Mouse (Mus musculus) 3T3-L1 (cell line): ENCODE results near the gene Tbc1d8b.
A peak's percentile ranks its signal among the peaks of the same experiment; 100 is the strongest.

Source experiments
- DNase-seq: peaks from one replicate; pipeline ENCODE4 v3.0.0-alpha.2; 2015; ENCODE audit warnings: low read depth, low spot score

The Tbc1d8b gene

DNA sequence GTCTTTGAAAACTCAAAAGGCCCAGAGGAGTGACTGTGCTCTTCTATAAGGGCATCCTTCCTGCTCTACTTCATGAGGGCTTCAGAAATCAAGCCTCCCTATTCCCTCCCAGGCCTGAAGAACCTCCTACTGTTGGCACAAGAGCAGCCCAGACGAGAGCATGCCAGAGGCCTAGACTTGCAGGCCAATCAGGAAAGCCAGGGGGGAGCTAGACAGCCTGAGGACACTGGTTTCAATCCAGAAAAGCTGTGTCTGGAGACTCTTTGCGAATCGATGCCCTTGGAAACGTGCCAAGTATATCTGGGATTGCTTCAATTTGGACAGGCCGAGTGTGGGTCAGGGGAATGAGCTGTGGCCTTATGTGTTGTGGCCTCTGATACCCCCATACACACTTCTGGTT is 94.6 kb downstream of the Tbc1d8b start:
- DNase-seq: peak; percentile 6

DNA sequence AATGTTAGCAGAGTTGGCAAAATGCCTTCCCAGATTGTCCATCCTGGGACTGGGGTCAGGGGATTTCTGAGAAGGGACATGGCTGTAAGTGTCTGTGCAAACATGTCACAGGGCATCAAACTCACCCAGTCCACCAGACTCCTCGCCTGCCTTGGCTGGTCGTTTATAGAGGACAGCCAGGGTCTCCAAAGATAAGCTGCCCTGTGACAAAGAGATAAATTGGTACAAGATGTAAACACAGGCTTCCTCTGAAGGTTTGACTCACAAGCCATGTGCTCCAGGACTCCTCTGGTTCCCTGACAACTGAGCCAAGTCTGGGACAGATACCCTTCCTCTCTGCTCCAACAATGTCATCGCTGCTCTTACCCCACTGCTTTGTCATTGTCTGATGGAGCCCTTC is 96.2 kb downstream of the Tbc1d8b start:
- no peak for DNase-seq

DNA sequence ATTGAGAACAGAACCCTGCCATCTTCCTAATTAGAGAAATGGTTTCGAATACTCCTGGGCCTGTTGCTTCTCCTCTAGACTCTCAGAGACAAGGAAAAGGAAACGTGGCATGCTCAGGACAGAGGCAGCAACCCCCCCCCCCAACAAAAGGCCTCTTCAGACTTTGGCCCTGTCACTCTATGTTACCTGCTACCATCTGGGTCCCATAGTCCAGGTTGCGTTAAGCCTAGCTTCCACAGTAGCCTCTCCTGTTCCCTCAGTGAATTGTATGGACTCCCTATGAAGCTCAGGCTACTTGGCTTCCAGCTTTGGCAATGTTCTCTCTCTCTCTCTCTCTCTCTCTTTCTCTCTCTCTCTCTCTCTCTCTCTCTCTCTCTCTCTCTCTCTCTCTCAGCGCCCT is 96.8 kb downstream of the Tbc1d8b start:
- DNase-seq: no peak

DNA sequence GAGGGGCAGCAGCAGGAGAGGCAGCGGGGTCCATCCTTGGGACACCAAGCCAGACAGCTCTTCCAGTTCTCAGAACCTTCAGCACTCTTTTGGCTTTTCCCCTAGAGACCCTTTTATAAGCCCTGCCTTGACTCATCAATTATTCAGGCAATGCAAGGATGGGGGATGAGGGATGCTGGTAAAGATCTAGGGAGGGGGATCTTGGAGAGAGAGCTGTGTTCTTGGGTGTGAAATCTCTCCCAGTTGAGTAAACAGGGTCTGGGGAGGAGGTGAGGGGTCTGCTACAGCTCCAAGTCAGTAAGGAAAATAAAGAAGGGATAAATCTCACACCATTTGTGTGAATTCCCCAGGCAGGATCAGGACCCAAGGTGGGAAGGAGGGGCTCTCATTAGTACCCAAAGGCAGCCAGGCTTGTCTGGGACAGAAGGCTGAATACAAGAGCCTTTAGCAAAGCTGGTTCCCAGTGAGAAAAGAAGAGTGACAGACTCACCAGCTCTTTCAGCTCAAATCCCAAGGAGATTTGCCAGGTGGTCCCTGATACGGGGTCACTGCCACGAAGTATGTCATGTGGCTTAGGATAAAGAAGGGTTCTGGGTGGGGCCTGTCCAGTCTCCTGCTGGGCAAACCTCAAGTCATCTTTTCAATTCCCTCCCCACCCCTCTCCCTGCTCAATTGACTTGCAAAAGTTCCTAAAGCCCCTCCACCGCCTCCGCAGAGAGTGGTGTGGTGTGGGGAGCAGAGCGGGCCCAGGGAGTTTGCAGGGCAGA is 97.7 kb downstream of the Tbc1d8b start, which contains the start of gene Ripply1:
TSS of gene Ripply1 (minus strand) at position 76 of the 767 bp plus-strand sequence.
- DNase-seq: no peak

DNA sequence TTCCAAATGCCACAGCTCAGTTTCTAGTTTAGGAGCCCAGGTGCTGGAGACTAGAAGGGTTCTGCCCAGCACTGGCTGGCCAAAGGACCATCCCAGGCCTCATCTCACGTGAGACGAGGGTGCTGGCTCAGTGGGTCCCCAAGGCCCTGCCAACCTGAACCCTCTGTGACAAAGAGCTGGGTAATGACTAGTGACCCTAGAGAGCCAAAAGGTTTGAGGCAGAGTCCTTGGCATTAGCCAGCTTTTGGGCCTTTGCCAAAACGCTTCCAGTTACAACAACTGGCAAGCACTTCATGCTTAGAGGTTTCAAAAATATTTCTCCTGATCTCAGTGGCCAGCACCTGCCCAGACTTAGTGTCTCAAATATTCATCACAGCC is 98.2 kb downstream of the Tbc1d8b start:
- peak; percentile 62 for DNase-seq

DNA sequence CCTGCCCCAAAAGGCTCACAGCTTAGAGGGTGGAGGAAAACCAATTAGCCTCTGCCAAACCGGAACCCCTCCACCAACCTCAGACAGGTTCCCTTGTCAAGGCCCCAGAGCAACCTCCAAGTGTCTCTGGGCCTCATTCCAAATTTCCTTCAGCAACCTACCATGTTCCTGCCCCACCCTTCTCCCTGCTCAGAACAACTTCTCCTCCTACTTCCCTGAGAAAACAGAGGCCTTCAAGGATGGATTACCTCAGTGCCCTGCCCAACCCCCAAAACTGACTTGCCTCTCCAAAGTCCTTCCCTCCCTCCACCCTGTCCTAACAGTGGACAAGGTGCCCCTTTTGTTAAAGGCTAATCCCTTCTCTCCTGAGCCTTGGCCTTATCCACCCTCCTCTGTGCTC is 101.0 kb downstream of the Tbc1d8b start:
- peak; percentile 14 for DNase-seq

DNA sequence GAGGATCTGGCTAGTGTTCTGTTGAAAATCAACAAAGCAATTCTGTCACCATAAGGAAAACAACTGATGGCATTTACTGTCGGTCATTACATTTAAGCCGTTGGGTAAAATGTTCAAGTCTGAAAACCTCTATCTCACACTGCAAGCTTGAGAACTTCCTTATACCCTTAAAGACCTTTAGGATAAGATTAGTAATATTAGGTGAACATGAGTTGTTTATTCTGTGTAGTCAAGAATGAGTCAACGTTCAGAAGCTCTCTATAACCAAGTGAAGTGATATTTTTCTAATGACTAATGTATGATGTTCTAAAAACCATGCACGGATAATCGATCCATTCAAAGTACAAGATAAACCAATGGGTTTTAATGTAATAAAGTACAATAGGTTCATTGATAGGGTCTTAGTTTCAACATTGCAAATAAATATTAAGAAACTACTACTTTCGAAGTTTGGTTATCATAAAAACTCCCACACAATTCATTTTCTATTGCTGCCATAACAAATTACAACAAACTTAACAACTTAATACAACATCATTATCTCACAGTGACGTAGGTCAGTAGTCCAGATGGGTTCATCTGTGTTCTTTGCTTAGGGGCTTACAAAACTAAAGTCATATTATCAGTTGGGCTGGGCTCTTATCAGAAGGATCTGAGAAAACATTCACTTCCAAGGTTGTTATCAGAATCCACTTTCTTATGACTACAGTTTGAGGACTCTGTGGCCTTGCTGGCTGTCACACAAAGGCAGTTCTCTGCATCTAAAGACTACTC is 109.5 kb downstream of the Tbc1d8b start:
- DNase-seq: no peak

DNA sequence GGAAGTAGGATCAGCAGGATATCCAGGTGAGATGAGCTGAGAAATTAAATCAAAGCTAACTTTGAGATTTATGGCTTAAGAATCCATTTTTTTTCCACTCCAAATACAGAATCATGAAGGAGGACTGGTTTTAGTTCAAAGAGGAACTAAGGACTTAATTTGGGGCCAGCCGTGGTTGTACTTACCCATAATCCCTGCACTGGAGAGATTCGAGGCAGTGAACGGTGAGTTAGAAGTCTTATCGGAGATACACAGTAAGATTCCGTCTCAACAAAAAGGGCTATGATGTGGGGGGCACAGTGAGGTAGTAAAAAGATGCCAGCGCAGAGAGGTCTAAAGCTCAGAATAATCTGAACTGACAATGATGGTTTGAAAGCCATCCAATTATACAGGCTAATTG is 111.2 kb downstream of the Tbc1d8b start:
- DNase-seq: no peak

DNA sequence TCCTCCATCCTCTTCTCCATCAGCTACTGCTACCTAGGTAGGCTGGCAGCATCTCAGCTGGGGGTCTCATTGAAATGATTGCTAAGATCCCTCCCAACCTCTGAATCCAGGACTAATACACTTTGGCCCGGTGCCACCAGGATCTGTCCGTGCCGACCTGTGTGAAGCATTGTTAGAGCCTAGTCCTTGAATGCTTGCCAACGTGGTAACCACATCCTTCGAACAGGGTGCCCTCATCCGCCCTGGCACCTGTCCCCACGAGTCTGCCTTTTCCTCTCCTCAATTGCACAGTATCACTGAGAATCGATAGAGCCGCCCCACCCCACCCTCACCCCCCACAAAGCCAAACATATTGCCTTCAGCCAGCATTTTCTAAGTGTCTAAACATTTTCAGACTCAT is 113.1 kb downstream of the Tbc1d8b start:
- no peak for DNase-seq

DNA sequence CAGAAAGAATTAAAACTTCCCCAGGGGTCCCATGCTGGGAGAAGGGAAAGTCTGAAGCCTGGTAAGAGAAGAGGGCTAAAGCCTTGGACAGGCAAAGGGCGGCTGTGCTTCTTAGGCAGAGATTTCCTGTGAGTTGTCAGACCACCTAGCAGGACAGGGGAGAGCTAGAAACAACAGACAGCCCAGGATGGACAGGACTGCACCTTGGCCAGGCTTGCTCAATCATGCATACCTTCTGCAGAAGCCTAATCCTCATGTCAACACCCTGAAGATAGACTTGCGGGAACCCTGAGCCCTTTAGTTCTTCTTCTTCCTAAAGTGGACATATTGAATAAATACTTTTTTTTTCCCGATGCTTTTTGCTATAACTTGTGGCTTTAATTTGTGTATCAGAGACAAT is 115.2 kb downstream of the Tbc1d8b start:
- no peak for DNase-seq

DNA sequence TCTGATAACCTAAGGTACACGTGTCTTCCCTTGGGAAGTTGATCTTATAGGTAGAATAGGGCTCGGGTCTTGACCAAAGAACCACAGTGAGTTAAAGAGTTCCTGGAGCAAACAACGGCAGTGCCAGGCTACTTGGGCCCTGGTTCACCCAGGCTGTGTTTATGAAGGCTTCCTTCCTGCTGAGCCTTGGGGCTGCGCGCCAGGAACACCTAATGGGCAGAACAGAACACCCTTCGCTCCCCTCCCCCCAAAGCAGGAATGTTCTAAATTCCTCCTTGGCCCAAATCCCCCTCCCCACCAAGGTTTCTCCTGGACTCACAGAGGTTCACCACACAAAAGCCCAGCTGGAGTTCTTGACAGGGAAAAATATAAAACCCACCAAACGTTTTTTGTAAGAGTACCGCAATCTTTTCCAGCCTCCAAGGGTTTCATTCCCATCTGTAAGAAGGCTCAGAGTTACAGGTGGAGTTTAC is 115.6 kb downstream of the Tbc1d8b start, which contains the start of gene Cldn2:
TSS of gene Cldn2 (plus strand) at position 423 of the 473 bp plus-strand sequence.
- DNase-seq: no peak
